Mouse (Mus musculus) stomach, postnatal 0 days (tissue): Measurements from ENCODE around the gene Ankrd11. TPM values are rescaled to one million over a fixed set of nuclear protein-coding genes. Genes with fewer than 3 reads are reported as not detected.

Experiments used
- ATAC-seq: fragments of 200-750 bp; cut with Nextera tagmentation; 2 replicates; pipeline ENCODE4 v1.8.0; 2017; ENCODE audit not compliant: low FRiP score, low TSS enrichment
- DNase-seq: peaks from one replicate; pipeline ENCODE4 v3.0.0-alpha.2; 2016; ENCODE audit warnings: low spot score
- H3K27ac ChIP-seq: fragments of 300-500 bp; sonication (generic); replicated peaks from 2 replicates; pipeline ENCODE4 v1.5.1; 2014; ENCODE audit warnings: mild to moderate bottlenecking, control low read depth
- H3K27me3 ChIP-seq: fragments of 300-500 bp; sonication (generic); 2 replicates; pipeline ENCODE4 v1.6.1; 2014; ENCODE audit warnings: low read length; ENCODE audit not compliant: control insufficient read depth, insufficient read depth
- H3K36me3 ChIP-seq: fragments of 300-500 bp; sonication (generic); 2 replicates; pipeline ENCODE4 v1.6.1; 2014; ENCODE audit warnings: low read length, mixed read lengths; ENCODE audit not compliant: control insufficient read depth, insufficient read depth
- H3K4me1 ChIP-seq: fragments of 300-500 bp; sonication (generic); replicated peaks from 2 replicates; pipeline ENCODE4 v1.6.1; 2014; ENCODE audit warnings: antibody characterized with exemption; ENCODE audit not compliant: control insufficient read depth, insufficient read depth
- H3K4me2 ChIP-seq: fragments of 300-500 bp; sonication (generic); replicated peaks from 2 replicates; pipeline ENCODE4 v1.6.1; 2014; ENCODE audit warnings: low read depth, mild to moderate bottlenecking, control low read depth, moderate library complexity
- H3K4me3 ChIP-seq: fragments of 300-500 bp; sonication (generic); 2 replicates; pipeline ENCODE4 v1.5.1; 2014; ENCODE audit warnings: low read depth, low read length, control low read depth
- H3K9ac ChIP-seq: fragments of 300-500 bp; sonication (generic); 2 replicates; pipeline ENCODE4 v1.6.1; 2014; ENCODE audit warnings: mild to moderate bottlenecking, low read length, control low read depth, mixed read lengths
- H3K9me3 ChIP-seq: fragments of 300-500 bp; sonication (generic); 2 replicates; pipeline ENCODE4 v1.6.1; 2016; ENCODE audit warnings: low read length; ENCODE audit not compliant: control insufficient read depth
- CTCF ChIP-seq: IDR thresholded peaks from 2 replicates; pipeline ENCODE4 v1.5.1; 2016; ENCODE audit warnings: antibody characterized with exemption, low read depth, mild to moderate bottlenecking, moderate library complexity
- EP300 ChIP-seq: optimal IDR thresholded peaks from 2 replicates; pipeline ENCODE3; 2016; ENCODE audit warnings: antibody characterized with exemption
- WGBS: fragments of 180-500 bp; shearing (Covaris S2); extraction: QIAGEN DNeasy Blood & Tissue Kit; methylation state at CpG from one replicate; pipeline ENCODE4 v1.1.7; 2014; 5-methylcytosine and 5-hydroxymethylcytosine counted together
- polyA plus RNA-seq: library from polyadenylated mRNA; unstranded; fragments of >200 nt; fragmentation: Nextera tagmentation; extraction: Ambion mirVana; gene quantifications from 2 replicates; pipeline ENCODE4 v1.2.1, GENCODE M21; 2015

The Ankrd11 gene
- polyA plus RNA-seq: 35.0 and 35.8 TPM in 2 replicates

DNA sequence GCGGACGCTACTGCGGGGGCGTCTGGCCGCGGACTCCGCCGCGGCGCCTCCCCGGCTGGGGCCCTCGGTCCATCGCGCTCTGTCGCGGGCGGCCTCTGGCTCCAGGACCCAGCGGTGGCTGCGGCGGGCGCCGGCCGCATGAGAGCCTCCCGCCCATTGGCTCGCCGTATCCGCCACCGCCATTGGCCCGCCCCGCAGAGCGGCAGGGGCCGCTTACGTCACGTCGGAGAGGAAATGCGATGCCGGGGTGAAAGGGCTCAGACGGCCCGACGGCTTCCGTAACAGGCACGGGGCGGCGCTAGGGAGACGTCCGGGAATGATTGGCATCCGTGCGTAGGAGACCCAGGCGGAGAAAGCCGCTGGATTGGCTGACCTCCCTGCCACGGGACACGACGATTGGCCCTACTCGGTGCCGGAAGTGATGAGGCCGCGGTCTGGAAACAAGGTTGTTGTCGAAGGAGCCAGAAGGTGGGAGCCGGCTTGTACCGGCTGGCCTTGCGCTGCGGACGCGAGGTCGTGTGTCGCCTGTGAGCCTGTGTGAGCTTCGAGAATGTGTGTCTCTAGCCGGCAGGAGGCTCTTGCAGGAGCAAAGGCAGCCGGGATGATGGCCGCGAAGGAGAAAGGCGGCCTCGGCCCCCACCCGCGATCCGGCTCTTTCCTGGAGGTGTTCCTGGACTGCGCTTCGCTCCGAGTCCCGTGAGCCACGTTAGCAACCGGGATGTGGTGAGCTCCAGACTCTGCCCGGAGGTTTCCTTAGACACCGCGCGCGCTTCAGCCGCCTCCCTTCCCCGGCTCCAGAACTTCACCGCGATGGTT is at the start of gene Ankrd11:
Gene Ankrd11 (minus strand): TSS at position 120 of the 816 bp plus-strand sequence.
- DNase-seq: peak; percentile 99
- peaks cover 3% of the 10 kb centered on the region; the same call in 1 of the 2 replicates for H3K4me1 ChIP-seq
- peak; percentile 98 for ATAC-seq
- peak; percentile 58 for TF ChIP-seq CTCF
- TF ChIP-seq EP300: no peak
- no peaks in the 10 kb centered on the region for H3K9me3 ChIP-seq
- H3K27me3 ChIP-seq: no peaks in the 10 kb centered on the region
- H3K36me3 ChIP-seq: no peaks in the 10 kb centered on the region
- peak within 1 kb of the TSS; percentile 62 for H3K4me2 ChIP-seq
- under 1% methylated on average over 73 of the region's 91 CpGs for WGBS
- H3K27ac ChIP-seq: peak within 1 kb of the TSS; percentile 99
- H3K4me3 ChIP-seq: peak within 1 kb of the TSS; percentile 100
- H3K9ac ChIP-seq: peak within 1 kb of the TSS; percentile 100

DNA sequence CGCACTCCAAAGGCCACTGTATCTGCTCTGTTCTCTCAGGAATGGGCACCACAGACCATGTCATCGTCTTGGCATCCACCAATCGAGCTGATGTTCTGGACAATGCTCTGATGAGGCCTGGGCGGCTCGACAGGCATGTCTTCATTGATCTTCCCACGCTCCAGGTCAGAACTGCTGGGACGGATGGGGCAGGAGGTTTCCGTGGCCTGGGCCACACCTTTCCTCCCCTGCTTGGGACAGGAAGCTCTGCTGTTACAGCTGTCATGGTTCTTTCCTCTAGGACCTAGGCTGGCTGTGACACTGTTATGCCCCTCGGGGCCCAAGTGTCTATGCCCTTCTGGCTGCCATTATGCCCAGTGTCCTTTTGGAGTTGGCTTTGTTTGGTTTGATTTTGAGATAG is 45.2 kb upstream of the Ankrd11 start:
- TF ChIP-seq EP300 (no peak), CTCF (no peak)
- H3K4me3 ChIP-seq: no peak overlapping the region
- H3K27me3 ChIP-seq: no peaks in the 10 kb centered on the region
- no peaks in the 10 kb centered on the region for H3K9me3 ChIP-seq
- peaks cover 46% of the 10 kb centered on the region for H3K36me3 ChIP-seq
- no peak for DNase-seq
- H3K4me1 ChIP-seq: no peaks in the 10 kb centered on the region
- WGBS: 90% methylated on average over 9 of the region's 9 CpGs
- no peak overlapping the region for H3K9ac ChIP-seq
- ATAC-seq: no peak
- no peak overlapping the region for H3K27ac ChIP-seq
- no peak overlapping the region for H3K4me2 ChIP-seq

DNA sequence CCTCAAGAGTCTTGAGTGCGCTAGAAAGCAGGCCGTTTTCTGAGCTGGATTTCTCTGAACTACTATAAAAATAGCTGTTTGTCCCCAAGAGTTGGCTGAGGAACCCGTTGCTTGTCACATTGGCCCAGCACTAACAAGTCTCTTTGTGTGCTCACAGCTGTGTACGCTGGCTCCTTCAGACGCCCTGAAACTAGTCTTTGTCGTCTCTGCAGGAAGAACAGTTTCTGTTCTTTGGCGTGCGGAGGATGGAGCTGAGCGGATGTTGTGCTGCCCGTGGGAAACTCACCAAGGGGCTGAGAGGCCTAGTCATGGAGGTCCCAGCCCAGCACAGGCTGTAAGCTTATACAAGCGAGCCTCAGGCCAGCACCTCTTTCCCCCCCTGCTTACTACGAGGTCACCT is 41.5 kb upstream of the Ankrd11 start:
- no peak; the same call in 1 of the 2 replicates for ATAC-seq
- WGBS: 86% methylated on average over 12 of the region's 12 CpGs
- peaks cover 33% of the 10 kb centered on the region for H3K36me3 ChIP-seq
- DNase-seq: no peak
- no peak overlapping the region for H3K4me3 ChIP-seq
- H3K27ac ChIP-seq: no peak overlapping the region
- H3K27me3 ChIP-seq: no peaks in the 10 kb centered on the region
- no peaks in the 10 kb centered on the region for H3K4me1 ChIP-seq
- no peak overlapping the region for H3K4me2 ChIP-seq
- H3K9me3 ChIP-seq: no peaks in the 10 kb centered on the region
- H3K9ac ChIP-seq: no peak overlapping the region
- TF ChIP-seq EP300: no peak
- no peak for TF ChIP-seq CTCF

DNA sequence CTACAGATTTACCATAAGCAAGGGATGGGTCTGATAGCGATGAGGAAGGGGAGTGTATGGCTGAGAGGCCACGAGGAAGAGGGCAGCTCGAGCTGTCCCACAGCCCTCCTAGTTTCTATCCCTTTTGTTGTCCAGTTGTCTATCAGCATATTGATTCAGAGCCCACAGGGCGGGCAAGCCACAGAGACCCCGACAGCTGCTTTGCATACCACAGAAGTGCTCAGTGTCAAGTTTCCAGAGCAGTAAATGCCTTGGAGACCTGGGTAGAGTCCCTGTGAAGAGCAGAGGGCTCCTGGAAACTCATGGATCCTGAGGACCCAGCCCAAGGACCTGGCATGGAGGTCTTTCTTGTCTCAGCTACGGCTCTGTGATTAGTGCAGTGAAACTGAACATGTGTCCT is 40.9 kb upstream of the Ankrd11 start:
- no peak overlapping the region for H3K4me3 ChIP-seq
- H3K4me2 ChIP-seq: no peak overlapping the region
- WGBS: 80% methylated on average over 6 of the region's 6 CpGs
- peaks cover 32% of the 10 kb centered on the region for H3K36me3 ChIP-seq
- no peaks in the 10 kb centered on the region for H3K9me3 ChIP-seq
- TF ChIP-seq EP300 (no peak), CTCF (no peak)
- H3K4me1 ChIP-seq: no peaks in the 10 kb centered on the region
- no peak for DNase-seq
- H3K9ac ChIP-seq: no peak overlapping the region
- H3K27me3 ChIP-seq: no peaks in the 10 kb centered on the region
- ATAC-seq: no peak
- no peak overlapping the region for H3K27ac ChIP-seq

DNA sequence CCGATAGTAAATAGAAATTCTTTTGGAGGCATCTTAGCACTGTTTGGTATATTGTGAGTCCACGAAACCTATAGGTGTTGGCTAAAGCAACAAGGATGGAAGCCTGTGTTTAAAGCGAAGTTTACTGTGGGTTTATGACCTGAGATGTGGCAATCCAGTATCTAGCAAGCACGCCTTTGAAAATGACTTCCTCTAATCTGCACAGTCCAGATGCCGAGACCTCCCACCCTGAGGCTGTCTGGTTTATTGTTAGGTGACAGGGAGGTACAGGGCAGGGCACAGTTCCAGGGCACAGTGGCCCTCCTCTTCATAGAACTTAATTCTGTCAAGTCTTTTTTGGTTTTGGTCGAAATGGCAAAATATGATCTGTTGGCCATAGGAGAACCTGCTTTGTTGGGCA is 35.1 kb upstream of the Ankrd11 start:
- peaks cover 32% of the 10 kb centered on the region for H3K36me3 ChIP-seq
- H3K27me3 ChIP-seq: no peaks in the 10 kb centered on the region
- no peak overlapping the region for H3K27ac ChIP-seq
- H3K9me3 ChIP-seq: no peaks in the 10 kb centered on the region
- 87% methylated on average over 6 of the region's 6 CpGs for WGBS
- no peak overlapping the region for H3K4me3 ChIP-seq
- H3K4me2 ChIP-seq: no peak overlapping the region
- no peak for DNase-seq
- no peak for ATAC-seq
- no peak for TF ChIP-seq CTCF
- no peak for TF ChIP-seq EP300
- H3K4me1 ChIP-seq: no peaks in the 10 kb centered on the region
- no peak overlapping the region for H3K9ac ChIP-seq

DNA sequence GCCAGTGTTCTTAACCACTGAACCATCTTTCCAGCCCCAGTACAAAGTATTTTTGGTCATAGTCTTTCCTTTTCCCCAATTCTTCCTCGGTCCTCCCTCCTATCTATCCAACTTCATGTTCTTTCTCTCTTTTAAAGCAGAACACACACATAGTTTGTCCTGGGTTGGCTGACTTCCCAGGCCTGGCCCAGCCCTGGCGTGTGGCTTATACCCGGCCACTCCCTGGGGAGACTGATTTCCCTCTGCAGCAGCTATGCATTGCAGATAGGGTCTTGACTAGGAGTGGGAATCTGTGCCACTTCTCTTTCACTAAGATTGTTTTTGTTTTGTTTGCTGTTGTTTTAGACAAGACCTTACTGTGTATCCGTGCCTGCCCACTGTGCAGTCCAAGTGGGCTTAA is 29.1 kb upstream of the Ankrd11 start:
- Histone ChIP-seq H3K27me3 (no peaks in the 10 kb centered on the region), H3K4me2 (no peak overlapping the region), H3K36me3 (peaks cover 7% of the 10 kb centered on the region; the same call in 1 of the 2 replicates), H3K27ac (no peak overlapping the region), H3K9me3 (no peaks in the 10 kb centered on the region), H3K4me3 (no peak overlapping the region), H3K9ac (no peak overlapping the region), H3K4me1 (no peaks in the 10 kb centered on the region)
- WGBS: 34% methylated on average over 4 of the region's 4 CpGs
- TF ChIP-seq EP300 (no peak), CTCF (no peak)
- DNase-seq (peak; percentile 72), ATAC-seq (peak; percentile 61; the same call in 1 of the 2 replicates)
